13 mouse cellular contexts compared by ENCODE assay signal in genomic region chr11:61091192-61091591, GRCm38 (mm10). TPM values are rescaled to one million over a fixed set of nuclear protein-coding genes. Genes with fewer than 3 reads are reported as not detected.
DNase-seq lines count a peak whose midpoint lies in the region; ATAC-seq and TF ChIP-seq lines count a peak whose summit lies in the region.
"Had no signal": no experiment of that assay in that cellular context is flagged by ENCODE, and none has a peak within 500 bp of the region (broad histone marks: within the 10 kb centered on the region; RNA-seq: fewer than 3 reads in every experiment).

No protein-coding gene starts in this region.

- peaks cover 3% of the 10 kb centered on the region; the same call in 1 of the 2 replicates for H3K4me1 ChIP-seq in hindbrain, embryonic 12.5 days
- H3K4me1 ChIP-seq in hindbrain, embryonic 11.5 days (replicated peaks; ENCODE audit: control insufficient read depth, insufficient read depth, low read length), result no peaks in the 10 kb centered on the region
- H3K4me1 ChIP-seq in forebrain, embryonic 12.5 days, result peaks cover 10% of the 10 kb centered on the region
- 0 out of 2 replicates have a peak, but pooled peaks cover 2% of the 10 kb centered on the region for H3K4me1 ChIP-seq in hindbrain, postnatal 0 days (ENCODE audit: insufficient read depth, low read length)
- H3K4me1 ChIP-seq: heart, embryonic 15.5 days; liver, embryonic 13.5 days had no signal

- H3K4me2 ChIP-seq in hindbrain, embryonic 12.5 days (replicated peaks), result no peak overlapping the region
- H3K4me2 ChIP-seq in hindbrain, embryonic 11.5 days (replicated peaks; ENCODE audit: low read depth, low read length), result no peak overlapping the region
- H3K4me2 ChIP-seq in forebrain, embryonic 12.5 days, result no peak overlapping the region
- no peak overlapping the region for H3K4me2 ChIP-seq in hindbrain, postnatal 0 days (ENCODE audit: low read depth, low read length)
- H3K4me2 ChIP-seq: heart, embryonic 15.5 days; liver, embryonic 13.5 days had no signal

- H3K9me3 ChIP-seq in hindbrain, embryonic 12.5 days (replicated peaks), result no peaks in the 10 kb centered on the region
- H3K9me3 ChIP-seq in hindbrain, embryonic 11.5 days (ENCODE audit: control insufficient read depth, low read length), result no peaks in the 10 kb centered on the region
- H3K9me3 ChIP-seq in forebrain, embryonic 12.5 days, result 0 out of 2 replicates have a peak, but pooled peaks cover 2% of the 10 kb centered on the region
- 0 out of 2 replicates have a peak, but pooled peaks cover 4% of the 10 kb centered on the region for H3K9me3 ChIP-seq in hindbrain, postnatal 0 days (ENCODE audit: low read length)
- H3K9me3 ChIP-seq: G1E; heart, embryonic 15.5 days; liver, embryonic 13.5 days had no signal

- H3K27me3 ChIP-seq in hindbrain, embryonic 12.5 days, result no peaks in the 10 kb centered on the region
- H3K27me3 ChIP-seq in hindbrain, embryonic 11.5 days (ENCODE audit: control insufficient read depth, insufficient read depth, low read length), result no peaks in the 10 kb centered on the region
- H3K27me3 ChIP-seq in forebrain, embryonic 12.5 days, result no peaks in the 10 kb centered on the region
- H3K27me3 ChIP-seq in hindbrain, postnatal 0 days (ENCODE audit: insufficient read depth, low read length), result no peaks in the 10 kb centered on the region
- H3K27me3 ChIP-seq: heart, embryonic 15.5 days had no signal

- no peak overlapping the region for H3K27ac ChIP-seq in hindbrain, embryonic 12.5 days
- no peak overlapping the region for H3K27ac ChIP-seq in hindbrain, embryonic 11.5 days (ENCODE audit: low read depth, low read length)
- H3K27ac ChIP-seq in forebrain, embryonic 12.5 days, result 0 out of 2 replicates have a peak overlapping the region, but pooled peaks have one; percentile 5
- H3K27ac ChIP-seq in hindbrain, postnatal 0 days, result no peak overlapping the region
- H3K27ac ChIP-seq: heart, embryonic 15.5 days; liver, embryonic 13.5 days; stomach, postnatal 0 days had no signal

- WGBS in hindbrain, embryonic 12.5 days, result 77% methylated on average over 3 of the region's 3 CpGs
- 64% methylated on average over 3 of the region's 3 CpGs for WGBS in hindbrain, embryonic 11.5 days
- 58% methylated on average over 3 of the region's 3 CpGs for WGBS in forebrain, embryonic 12.5 days
- WGBS in hindbrain, postnatal 0 days, result 51% methylated on average over 3 of the region's 3 CpGs

- H3K9ac ChIP-seq in hindbrain, embryonic 12.5 days, result no peak overlapping the region
- no peak overlapping the region for H3K9ac ChIP-seq in hindbrain, embryonic 11.5 days (ENCODE audit: low read depth, low read length)
- H3K9ac ChIP-seq in forebrain, embryonic 12.5 days, result no peak overlapping the region
- no peak overlapping the region for H3K9ac ChIP-seq in hindbrain, postnatal 0 days (replicated peaks; ENCODE audit: low read length)
- H3K9ac ChIP-seq: heart, embryonic 15.5 days; liver, embryonic 13.5 days had no signal

- no peaks in the 10 kb centered on the region for H3K36me3 ChIP-seq in hindbrain, embryonic 12.5 days
- no peaks in the 10 kb centered on the region for H3K36me3 ChIP-seq in hindbrain, embryonic 11.5 days (ENCODE audit: control insufficient read depth, insufficient read depth, low read length)
- H3K36me3 ChIP-seq in forebrain, embryonic 12.5 days (replicated peaks), result no peaks in the 10 kb centered on the region
- H3K36me3 ChIP-seq in hindbrain, postnatal 0 days (ENCODE audit: insufficient read depth, low read length), result no peaks in the 10 kb centered on the region
- H3K36me3 ChIP-seq: G1E; heart, embryonic 15.5 days; liver, embryonic 13.5 days had no signal

- ATAC-seq in hindbrain, embryonic 12.5 days (ENCODE audit: low FRiP score), result 0 out of 2 replicates have a peak, but pooled peaks have one; percentile 22
- no peak for ATAC-seq in hindbrain, embryonic 11.5 days (ENCODE audit: low FRiP score)
- ATAC-seq in forebrain, embryonic 12.5 days (ENCODE audit: low FRiP score), result no peak
- peak; percentile 69; the same call in 1 of the 2 replicates for ATAC-seq in hindbrain, postnatal 0 days

- H3K4me3 ChIP-seq in hindbrain, embryonic 12.5 days, result no peak overlapping the region
- no peak overlapping the region for H3K4me3 ChIP-seq in hindbrain, embryonic 11.5 days (ENCODE audit: low read depth, low read length)
- H3K4me3 ChIP-seq in forebrain, embryonic 12.5 days (replicated peaks), result no peak overlapping the region
- H3K4me3 ChIP-seq in hindbrain, postnatal 0 days (ENCODE audit: low read length), result no peak overlapping the region
- H3K4me3 ChIP-seq: erythroblast, embryonic 14.5 days; heart, embryonic 15.5 days; liver, embryonic 13.5 days had no signal

- TF ChIP-seq CTCF in hindbrain, postnatal 0 days (IDR thresholded peaks at IDR 0.05; ENCODE audit: low read depth), result no peak

- no peak for DNase-seq in hindbrain, embryonic 11.5 days (ENCODE audit: low spot score)
- DNase-seq in A20 (ENCODE audit: low read depth, low spot score), result peak; percentile 40
- no peak for DNase-seq in hindbrain, postnatal 0 days (ENCODE audit: low spot score)
- DNase-seq in right cerebral cortex, postnatal 36 days (ENCODE audit: low spot score in 2 of 2), result no peak
- DNase-seq in left cerebral cortex, adult 8-10 months (ENCODE audit: low spot score in 2 of 2), result no peak
- DNase-seq in gastrocnemius, postnatal 10 days, result no peak
- DNase-seq: liver, embryonic 13.5 days had no signal

RNA-seq across cellular contexts. Expression of gene Tnfrsf13b, which starts 35.4 kb away (rescaled TPM):
- 1.1 and 1.5 TPM in 2 replicates for polyA plus RNA-seq in hindbrain, embryonic 12.5 days (2016; fragmentation: Nextera tagmentation; extraction: Ambion mirVana)
- polyA plus RNA-seq in hindbrain, embryonic 11.5 days (2014; fragmentation: Nextera tagmentation; extraction: Ambion mirVana), result 1.1 and 1.2 TPM in 2 replicates
- 0.37 and 0.59 TPM in 2 replicates for polyA plus RNA-seq in forebrain, embryonic 12.5 days (2016; fragmentation: Nextera tagmentation; extraction: Ambion mirVana)
- total RNA-seq in hindbrain, postnatal 0 days (2014; rRNA removed), result 2.7 and 7.0 TPM in 2 replicates
- polyA plus RNA-seq in hindbrain, postnatal 0 days (2015; fragmentation: Nextera tagmentation; extraction: Ambion mirVana), result 1.1 and 1.5 TPM in 2 replicates
- total RNA-seq in left cerebral cortex, adult 8-10 months (2022), result 1 to 10 TPM in 3 of 4 experiments, under 1 TPM in 1; 0.76 to 2.3 (median 1.5) TPM
- total RNA-seq in gastrocnemius, postnatal 10 days (2021), result 1 to 10 TPM in 1 of 2 experiments, under 1 TPM in 1; 0.61 to 1.2 TPM

Comparison
In these comparisons a context has a peak if more than half of its experiments do, and no peak if none do; other contexts are left out.
1. ATAC-seq: peak in hindbrain, embryonic 12.5 days (single experiment) and hindbrain, postnatal 0 days (single experiment); none in hindbrain, embryonic 11.5 days (single experiment) and forebrain, embryonic 12.5 days (single experiment).